Mouse (Mus musculus): ENCODE measurements around the gene Slc37a3. TPM values are rescaled to one million over a fixed set of nuclear protein-coding genes. Genes with fewer than 3 reads are reported as not detected.

Gene Slc37a3
- polyA plus RNA-seq, 1 experiment from 2014 or later, result 64.5 TPM

Other genes starting within 250 kb of the Slc37a3 start
- 6.1 and 7.1 TPM in 2 replicates for gene Kdm7a, start 170.9 kb downstream of the Slc37a3 start, polyA plus RNA-seq (2015; fragmentation: Nextera tagmentation; extraction: Ambion mirVana)
- 1.3 and 1.4 TPM in 2 replicates for gene Rab19, start 3.5 kb upstream of the Slc37a3 start, polyA plus RNA-seq (2015; fragmentation: Nextera tagmentation; extraction: Ambion mirVana)
- 47.8 and 59.8 TPM in 2 replicates for gene Mkrn1, start 42.8 kb upstream of the Slc37a3 start, polyA plus RNA-seq (2015; fragmentation: Nextera tagmentation; extraction: Ambion mirVana)
- 16.6 and 21.7 TPM in 2 replicates for gene Dennd2a, start 180.2 kb upstream of the Slc37a3 start, polyA plus RNA-seq (2015; fragmentation: Nextera tagmentation; extraction: Ambion mirVana)
- 36.6 and 48.3 TPM in 2 replicates for gene Adck2, start 196.2 kb upstream of the Slc37a3 start, polyA plus RNA-seq (2015; fragmentation: Nextera tagmentation; extraction: Ambion mirVana)
- gene Gm42420, start 208.1 kb upstream of the Slc37a3 start, polyA plus RNA-seq (2015; fragmentation: Nextera tagmentation; extraction: Ambion mirVana), result 1.6 and 3.1 TPM in 2 replicates
- 272 and 308 TPM in 2 replicates for gene Ndufb2, start 214.9 kb upstream of the Slc37a3 start, polyA plus RNA-seq (2015; fragmentation: Nextera tagmentation; extraction: Ambion mirVana)